Mouse (Mus musculus): ENCODE results near the gene Fam117a.

Fam117a gene

DNA sequence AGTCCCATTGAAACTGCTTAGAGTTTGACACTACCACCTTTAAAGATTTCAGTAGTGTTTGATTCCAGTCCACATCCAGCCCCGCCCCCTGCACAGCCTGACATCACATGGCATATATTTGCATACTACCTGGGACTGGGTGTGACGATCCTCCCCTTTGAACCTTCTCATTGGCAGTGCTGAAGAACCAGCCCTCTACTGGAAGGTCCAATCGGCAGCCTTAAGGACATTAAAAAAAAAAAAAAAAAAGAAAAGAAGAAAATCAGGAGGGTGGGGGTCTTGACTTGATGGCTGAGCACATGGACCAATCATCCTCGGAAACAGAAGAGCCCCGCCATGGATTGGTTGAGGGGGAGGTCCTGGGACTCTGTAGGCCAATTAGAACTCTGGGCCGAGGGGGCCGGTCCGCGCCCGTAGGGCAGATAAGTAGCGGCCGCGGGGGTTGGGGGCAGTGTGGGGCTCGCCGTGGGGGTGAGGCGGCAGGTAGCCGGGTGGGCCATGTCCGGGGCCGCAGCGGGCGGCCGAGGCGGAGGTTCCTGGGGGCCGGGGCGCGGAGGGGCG is at the start of gene Fam117a:
Gene Fam117a (plus strand): TSS at position 451 of the 561 bp plus-strand sequence.
- DNase-seq (ENCODE audit: extremely low spot score, low read depth, low spot score): peak; percentile 73

DNA sequence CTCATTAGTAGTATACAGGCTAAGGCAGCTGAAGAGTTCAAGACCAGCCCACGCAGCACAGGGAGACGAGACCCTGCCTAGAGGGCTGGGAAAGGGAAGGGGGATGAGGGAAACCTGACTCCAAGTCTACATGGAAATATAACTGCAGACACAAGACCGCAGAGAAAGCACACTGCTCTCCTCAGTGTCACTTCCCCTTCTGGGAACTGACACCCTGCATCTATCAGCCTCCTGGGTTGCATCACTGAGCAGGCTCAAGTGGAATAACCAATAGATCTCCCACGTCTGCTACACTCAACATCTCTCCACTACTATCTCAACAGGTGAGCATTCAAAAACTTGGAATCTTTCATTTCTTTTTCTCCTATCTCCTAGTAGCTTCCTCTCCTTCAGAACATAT is 44.8 kb upstream of the Fam117a start:
- no peak for DNase-seq (ENCODE audit: extremely low spot score, low read depth, low spot score)

DNA sequence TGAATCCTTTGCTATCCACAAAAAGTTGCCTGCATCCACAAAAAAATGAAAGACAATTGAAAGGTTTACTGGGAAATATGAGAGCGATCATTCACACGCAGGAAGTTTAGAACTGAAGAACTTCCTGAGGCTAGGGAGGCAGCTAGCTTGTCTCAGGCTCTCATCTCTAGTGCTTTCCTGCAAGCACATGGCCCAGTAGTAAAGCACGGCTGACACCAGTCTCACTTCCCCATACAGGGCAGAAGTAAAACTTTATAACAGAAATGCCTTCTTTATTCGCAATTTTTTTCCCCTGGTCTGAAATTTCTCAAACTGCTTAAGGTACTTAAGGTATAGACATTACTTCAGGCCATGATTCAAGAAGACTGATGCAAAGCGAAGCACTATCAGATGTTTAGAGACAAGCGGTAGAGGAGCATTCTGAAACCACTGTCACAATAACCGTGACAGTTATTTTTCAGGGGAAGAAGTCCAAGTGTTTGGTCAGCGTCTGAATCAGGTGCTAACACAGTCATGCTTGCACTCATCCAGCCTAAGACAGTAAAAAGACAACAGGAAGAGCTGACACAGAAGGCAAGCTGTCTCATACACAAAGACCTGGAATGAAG is 43.7 kb upstream of the Fam117a start:
- DNase-seq (ENCODE audit: extremely low spot score, low read depth, low spot score): no peak

DNA sequence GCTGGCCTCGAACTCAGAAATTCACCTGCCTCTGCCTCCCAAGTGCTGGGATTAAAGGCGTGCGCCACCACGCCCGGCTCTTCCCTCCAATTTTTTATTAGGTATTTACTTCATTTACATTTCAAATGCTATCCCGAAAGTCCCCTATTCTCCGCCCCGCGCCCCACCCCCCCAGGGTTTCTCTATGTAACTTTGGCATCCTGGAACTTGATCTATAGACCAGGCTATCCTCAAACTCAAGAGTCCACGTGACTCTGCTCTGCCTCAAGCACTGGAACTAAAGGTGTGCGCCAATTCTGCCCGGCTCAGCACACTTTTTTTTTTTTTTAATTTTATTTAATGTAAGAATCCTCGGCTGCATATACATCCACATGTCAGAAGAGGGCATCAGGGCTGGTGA is 41.1 kb upstream of the Fam117a start:
- no peak for DNase-seq (ENCODE audit: extremely low spot score, low read depth, low spot score)

DNA sequence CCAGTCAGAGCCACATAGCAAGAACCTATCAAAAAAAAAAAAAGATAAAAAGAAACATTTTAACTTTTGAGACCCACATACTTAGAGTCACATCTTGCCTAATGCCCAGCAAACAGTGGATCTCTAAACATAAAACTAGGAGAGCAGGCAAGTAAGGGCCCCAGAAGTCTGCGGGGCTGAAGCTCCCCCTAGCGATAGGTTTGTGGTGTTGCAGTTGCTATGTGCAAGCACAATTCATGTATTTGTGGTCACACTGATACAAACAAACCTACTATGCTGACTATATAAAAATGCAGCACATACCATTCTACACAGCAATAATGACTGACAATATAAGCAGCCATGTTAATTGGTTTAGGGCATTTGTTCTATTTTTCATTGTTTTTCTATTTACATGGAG is 38.7 kb upstream of the Fam117a start:
- DNase-seq (ENCODE audit: extremely low spot score, low read depth, low spot score): no peak

DNA sequence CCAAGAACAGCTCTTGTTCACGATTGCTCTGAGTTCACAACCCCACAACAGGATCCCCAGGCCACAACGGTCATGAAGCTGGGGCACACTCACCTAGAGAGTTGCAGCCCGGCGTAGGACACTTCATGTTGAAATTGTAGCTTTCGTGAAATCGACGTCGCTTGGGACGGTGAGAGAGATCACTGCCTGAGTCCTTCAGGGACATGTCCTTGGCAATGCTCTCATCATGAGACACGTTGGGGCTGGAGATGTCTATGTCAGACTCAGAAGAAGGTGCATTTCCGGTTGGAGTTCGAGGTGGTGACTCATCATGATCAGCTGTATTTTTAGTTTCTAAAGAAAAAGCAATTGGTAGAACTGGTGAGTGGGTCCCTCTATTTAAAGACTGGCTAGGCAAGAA is 36.9 kb upstream of the Fam117a start:
- no peak for DNase-seq (ENCODE audit: extremely low spot score, low read depth, low spot score)

DNA sequence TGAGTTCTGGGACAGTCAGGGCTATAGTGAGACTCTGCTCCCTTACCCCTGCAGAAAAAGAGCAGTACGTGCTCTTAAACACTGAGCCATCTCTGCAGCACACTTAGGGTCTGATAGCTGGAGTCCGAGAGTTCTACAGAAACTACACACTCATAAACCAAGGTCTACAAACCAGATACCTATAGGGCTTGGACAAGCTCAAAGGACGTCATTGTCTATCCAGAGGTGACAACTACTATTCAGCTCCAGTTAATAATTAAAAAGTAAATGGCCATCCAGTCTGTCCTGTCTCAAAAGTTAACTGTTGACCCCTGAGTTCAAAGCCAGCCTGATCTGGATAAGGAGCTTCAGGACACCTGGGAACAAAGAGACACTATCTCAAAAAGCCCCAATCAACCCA is 35.0 kb upstream of the Fam117a start:
- DNase-seq (ENCODE audit: extremely low spot score, low read depth, low spot score): no peak

DNA sequence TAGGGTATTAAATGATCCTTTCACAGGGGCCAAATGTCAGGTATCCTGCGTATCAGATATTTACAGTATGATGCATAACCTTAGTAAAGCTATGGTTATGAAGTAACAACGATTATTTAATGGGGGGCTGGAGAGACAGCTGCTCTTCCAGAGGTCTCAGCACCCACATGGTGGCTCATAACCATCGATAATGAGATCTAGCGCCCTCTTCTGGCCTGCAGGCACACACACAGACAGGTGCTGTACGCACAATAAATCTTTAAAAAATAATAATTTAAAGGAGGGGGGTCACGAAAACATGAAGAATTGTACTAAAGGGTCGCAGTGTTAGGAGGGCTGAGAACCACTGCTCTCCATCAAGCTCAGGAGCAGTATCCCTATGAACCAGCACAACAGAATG is 31.2 kb upstream of the Fam117a start:
- no peak for DNase-seq (ENCODE audit: extremely low spot score, low read depth, low spot score)

DNA sequence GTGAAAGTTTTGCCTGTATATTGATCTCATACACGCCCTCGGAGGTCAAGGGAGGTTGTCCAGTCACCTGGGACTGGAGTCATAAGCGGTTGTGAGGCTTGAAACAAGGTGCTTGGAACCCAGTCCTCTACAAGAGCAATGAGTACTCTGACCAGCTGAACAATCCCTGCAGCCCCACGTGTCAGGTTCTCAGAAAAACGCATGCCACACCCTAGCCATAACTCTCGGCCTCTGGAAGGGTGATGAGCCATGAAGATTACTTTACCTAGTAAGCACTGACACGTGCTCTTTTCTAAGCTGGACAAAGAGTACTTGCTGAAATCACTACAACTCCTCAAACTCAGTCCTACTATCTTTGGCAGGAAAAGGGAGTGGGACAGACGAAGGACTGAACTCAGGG is 29.3 kb upstream of the Fam117a start:
- DNase-seq (ENCODE audit: extremely low spot score, low read depth, low spot score): no peak

DNA sequence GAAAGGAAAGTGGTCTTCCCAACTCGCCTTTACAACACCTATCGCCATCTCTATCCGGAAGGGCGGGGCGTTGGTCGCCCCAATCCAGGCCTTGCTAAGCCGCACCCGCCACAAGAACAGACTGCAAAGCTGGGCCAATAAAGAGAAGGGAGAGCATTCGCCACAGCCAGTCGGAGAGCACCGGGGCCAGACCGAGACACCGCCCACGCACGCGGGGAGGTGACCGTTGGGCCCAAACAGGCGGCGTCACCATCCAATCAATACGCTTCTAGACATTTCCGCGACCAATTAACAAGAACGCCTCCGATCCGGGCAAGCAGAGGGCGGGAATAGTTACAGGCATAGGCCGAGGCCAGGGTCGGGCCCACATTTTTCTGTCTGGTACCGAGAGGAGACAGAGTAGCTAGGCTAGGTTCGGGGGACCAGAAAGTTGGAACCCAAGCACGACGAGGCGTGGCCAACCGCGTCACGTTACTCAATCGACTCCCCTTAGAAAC is 27.3 kb upstream of the Fam117a start:
- DNase-seq (ENCODE audit: extremely low spot score, low read depth, low spot score): peak; percentile 86

DNA sequence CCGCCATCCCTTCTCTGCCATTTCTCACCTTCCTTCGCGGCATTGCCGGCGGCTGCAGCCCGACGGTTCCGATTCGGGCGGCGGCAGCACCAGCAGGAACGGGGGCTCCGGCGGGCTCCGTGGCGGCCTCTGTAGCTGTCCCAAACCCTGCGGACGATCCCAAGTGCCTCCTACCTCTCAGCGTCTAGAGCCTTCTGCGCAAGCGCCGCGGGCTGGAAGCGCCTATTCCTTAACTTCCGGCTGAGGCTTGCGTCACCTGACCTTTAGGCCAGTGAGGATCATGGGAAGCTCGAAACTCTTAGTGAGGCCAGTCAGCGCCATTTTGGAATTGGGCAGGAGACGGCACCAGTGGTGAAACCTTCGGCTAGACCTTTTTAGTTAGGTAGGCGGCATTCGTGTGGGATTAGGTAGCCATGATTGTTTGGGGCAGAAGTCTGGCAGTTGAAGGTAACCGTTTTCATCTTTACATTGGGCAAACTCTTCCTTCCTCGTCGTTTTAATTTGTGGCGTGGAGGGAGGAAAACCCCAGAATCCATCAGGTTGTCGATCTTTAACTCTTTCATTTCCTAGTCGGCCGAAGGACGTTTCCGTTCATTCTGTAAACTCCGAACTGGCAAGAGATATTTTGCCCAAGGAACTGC is 26.7 kb upstream of the Fam117a start, which contains the start of gene Kat7:
Gene Kat7 (minus strand): TSS at position 240 of the 641 bp plus-strand sequence.
- peak; percentile 97 for DNase-seq (ENCODE audit: extremely low spot score, low read depth, low spot score)

DNA sequence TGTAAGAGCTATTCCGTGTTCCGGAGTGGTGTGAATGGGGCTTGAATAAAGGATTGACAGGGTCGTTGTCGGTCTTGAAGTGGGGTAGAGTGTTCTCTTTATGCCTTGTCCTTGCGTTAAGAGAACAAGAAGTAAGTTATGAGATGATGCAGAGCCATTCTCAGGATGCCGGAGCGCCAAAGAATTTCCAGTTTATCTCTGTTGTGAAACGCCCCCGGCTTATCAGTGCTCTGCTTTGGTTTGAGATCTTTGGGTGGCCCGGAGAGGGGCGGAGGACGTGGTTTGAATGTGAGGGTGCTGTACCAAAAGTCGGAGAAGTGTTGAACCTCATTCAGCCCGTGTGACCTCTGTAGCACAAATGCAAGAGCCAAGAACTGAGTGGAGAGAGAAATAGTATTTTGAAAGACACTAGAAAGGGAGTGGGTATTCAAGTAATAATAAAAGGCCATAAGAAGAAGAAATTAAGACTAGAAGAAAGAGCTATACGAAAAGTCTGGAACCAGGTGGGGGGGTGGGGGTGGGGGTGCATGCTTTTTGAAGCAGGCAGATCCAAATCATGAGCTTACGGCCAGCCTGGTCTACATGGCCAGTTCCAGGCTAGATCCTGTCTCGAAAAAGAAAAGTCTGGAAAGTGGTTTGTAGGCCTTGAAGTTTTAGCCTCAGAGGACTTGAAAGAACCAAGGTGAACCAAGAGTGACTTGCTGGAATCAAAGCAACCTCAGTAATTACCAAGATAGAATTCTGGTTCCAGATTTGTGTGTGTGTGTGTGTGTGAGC is 26.0 kb upstream of the Fam117a start:
- DNase-seq (ENCODE audit: extremely low spot score, low read depth, low spot score): no peak

DNA sequence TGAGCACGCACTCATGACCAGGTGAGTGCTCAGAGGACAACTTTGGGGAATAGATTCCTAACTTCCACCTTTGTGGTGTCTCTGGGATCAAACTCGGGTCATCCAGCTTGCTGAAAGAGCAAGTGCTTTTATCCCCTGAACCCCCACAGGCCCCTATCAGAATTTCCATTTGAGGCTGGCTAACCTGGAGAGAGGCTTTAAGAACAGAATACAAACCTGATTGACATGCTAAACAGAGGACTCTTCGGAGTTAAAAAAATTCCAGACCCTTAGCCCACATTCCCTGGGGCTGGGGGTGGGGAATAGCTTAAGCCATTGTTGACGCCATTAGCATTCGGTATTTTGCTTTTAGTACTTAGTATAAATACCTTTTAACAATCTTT is 25.4 kb upstream of the Fam117a start:
- no peak for DNase-seq (ENCODE audit: extremely low spot score, low read depth, low spot score)

DNA sequence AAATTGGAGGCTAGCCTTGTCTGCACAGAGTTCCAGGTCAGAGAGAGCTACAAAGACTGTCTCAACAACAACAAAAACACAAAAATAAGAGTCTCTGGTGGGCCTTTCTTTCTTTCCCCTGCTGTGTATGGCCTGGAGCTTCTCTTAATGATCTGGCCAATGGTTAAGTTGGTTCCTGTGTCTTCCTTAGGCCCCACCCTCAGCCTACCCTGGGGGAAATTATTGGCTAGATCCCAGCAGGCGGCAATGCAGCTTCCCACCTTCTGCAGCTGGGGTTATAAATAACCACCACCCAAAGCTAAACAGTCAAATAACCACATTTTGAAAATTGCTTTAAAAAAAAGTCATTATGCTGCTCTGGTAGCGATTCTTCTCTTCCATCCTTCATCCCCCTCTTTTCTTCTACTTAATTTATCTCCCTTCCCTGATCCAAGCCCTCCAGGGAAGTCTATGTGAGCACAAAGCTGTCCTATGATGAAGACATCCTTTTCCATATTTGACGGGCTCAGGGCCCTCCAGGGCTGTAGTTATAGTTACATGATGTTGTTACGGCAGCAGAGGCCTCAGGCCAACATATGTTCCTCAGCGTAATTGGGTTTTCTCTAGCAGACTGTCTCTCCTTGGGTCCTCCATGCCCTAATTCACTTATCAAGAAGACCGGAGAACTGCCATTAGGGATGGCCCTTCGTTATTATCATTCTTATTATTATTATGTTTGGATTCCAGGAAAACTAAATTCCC is 21.4 kb upstream of the Fam117a start:
- DNase-seq (ENCODE audit: extremely low spot score, low read depth, low spot score): no peak

DNA sequence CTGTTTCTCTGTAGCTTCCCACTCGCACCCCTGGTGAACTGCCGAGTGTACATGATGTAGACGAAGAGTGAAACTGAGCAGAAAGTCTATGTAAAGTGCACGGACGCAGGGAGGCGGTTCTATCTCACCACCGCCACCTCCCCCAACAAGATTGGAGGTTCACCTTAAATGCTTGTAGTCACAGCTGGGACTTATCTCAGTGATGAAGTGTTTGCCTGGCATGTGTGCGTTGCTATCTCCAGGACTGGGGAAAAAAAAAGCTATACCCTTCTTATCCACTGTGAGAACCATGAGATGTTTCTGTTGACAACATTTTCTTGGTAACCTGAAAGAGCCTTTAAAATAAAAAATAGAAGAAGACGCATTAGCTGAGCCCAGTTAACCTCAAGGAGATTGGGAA is 18.7 kb upstream of the Fam117a start:
- DNase-seq (ENCODE audit: extremely low spot score, low read depth, low spot score): no peak

DNA sequence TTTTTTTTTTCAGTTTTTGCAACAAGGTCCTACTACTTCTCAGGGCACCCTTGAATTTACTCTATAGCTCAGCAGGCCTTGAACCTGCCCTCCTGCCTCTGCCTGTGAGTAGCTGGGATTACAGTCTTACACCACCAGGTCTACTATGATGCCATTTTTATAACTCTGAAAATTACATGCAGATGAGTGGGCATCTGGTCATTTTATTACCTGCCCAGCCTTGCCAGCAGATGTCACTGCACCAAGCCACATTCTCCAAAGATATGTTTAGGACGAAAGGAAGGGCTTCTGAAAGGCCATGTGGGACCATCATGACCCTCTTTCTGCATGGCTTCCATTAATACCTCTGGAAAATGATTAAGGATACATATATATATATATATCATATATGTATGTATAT is 17.3 kb upstream of the Fam117a start:
- no peak for DNase-seq (ENCODE audit: extremely low spot score, low read depth, low spot score)

DNA sequence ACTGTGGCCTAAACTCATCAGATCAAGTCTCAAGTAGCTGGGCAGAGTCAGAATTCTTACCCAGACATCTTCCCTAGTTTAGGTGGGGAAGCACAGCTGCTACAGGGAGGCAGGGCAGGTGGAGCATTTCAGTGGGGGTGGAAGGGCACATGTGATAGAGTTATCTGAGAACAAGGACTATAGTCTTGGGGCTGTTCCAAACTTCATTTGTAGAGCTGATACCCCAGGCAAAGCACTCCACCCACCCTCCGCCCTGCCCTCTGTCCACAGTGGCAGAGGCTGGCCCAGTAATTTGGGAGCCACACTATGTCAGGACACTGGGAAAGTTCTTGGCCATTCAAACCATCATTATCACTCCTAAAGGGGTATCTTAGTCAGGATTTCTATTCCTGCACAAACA is 16.8 kb upstream of the Fam117a start:
- no peak for DNase-seq (ENCODE audit: extremely low spot score, low read depth, low spot score)

DNA sequence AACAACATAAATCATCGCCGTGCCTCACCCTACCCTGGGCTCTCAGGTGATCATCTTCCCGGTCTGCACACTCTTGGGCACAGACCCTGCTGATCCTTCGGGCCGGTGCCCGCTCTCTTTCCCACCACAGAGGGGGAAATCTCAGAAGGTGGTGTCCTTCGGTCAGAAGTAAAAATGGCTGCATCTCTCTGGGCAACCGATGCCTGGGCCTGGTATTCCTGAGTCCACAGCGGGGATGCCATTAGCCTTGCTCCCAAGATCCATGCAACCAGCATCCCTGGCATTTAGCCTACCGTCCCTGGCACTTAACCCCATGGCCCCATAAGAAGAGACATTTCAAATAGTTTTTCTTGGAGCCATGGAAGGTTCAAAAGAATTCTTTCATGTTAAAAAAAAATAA is 12.6 kb upstream of the Fam117a start:
- no peak for DNase-seq (ENCODE audit: extremely low spot score, low read depth, low spot score)

DNA sequence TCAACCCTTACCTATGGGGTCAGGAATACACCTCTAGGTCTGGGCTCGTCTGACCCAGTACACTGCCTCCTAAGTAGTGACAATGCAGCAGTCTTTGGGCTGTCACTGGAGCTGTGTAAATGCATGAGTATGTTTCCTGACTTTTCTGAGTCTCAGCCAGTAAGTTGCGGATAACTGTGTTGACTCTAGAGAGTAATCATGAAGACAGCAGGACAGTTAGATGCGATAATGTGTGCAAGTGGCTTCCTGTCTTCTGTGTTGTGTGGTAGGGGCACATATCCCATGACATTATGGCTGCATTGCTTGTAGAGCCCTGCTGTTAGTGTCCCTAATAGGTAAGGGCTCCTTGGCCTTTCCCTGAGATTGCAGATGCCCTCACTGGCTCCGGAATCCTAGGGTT is 11.0 kb upstream of the Fam117a start:
- no peak for DNase-seq (ENCODE audit: extremely low spot score, low read depth, low spot score)

DNA sequence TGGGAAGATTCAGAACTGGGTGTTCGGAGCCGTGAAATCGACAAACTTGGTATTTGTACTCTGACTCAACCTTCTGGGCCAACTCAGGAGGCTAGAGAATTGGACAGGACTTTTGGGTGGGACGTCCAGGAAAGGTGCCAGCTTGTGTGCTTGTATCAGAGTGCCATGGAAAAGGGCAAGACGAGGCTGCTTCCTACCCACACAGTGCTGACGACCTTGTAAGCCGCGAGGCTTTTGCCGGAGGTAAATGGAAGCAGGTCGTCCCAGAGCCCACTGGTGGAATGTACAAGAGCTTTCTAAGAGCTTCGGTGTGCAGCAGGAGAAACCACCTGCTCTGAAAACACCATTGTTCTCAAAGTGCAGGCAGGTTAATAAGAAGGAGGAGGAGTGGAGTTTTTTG is 10.6 kb upstream of the Fam117a start:
- no peak for DNase-seq (ENCODE audit: extremely low spot score, low read depth, low spot score)

DNA sequence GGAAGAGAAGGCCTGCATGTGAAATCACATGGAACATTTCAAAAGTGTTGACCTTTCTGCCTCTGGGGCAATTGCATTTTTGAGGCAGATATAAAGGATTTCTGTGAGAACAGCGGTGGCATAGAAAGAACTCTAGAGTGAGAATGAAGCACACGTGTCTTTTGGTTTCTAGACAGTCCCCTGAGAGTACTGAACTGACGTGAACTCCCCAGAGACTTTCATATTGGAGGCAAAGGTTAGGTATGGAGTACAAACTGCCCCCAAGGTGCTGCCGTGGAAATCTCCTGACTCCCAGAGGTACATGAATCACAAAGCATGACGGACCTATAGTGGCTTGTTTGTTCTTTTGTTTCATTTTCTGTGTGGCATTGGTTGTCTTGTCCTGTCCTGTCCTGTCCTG is 8.2 kb upstream of the Fam117a start:
- no peak for DNase-seq (ENCODE audit: extremely low spot score, low read depth, low spot score)
